Mouse (Mus musculus) spleen, adult 12 weeks (tissue): ENCODE data around the gene Mmp13.
"Not testable (repeated sequence)": the region's sequence is repeated elsewhere in the genome, so short reads cannot be mapped to it uniquely, and the experiment has no call there.

Source experiments
- DNase-seq: peaks from one replicate; pipeline ENCODE4 v3.0.0; 2022; ENCODE audit warnings: low spot score

Mmp13 gene

DNA sequence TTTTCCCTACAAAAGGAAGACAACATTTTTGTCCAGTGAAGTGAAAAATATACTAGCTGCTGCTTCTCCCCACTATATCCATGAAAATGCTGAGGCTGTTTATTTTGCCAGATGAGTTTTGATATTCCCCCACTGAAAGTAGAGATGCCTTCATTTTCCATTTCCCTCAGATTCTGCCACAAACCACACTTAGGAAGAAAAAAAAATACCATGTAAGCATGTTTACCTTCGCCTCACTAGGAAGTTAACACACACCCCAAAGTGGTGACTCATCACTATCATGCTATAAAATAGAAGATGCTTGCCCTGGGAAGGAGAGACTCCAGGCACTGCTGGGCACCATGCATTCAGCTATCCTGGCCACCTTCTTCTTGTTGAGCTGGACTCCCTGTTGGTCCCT is at the start of gene Mmp13:
Gene Mmp13 (plus strand): TSS at position 301 of the 400 bp plus-strand sequence.
- no peak for DNase-seq

DNA sequence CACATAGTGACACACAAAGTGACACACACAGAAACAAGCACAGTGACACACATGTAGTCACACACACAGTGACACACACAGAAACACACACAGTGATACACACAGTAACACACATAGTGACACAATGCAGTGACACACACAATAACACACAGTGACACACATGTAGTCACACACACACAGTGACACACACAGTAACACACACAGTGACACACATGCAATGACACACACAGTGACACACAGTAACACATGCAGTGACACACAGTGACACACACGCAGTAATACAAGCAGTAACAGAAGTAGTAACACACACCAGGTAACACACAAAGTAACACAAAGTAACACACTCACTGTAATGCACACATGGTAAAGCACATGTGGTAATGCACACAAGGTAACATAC is 33.7 kb upstream of the Mmp13 start:
- no peak for DNase-seq

- no peak for DNase-seq
Measured at GRCm38 (mm10) chr9:7239967-7240366, 32.3 kb upstream of the Mmp13 start.

DNA sequence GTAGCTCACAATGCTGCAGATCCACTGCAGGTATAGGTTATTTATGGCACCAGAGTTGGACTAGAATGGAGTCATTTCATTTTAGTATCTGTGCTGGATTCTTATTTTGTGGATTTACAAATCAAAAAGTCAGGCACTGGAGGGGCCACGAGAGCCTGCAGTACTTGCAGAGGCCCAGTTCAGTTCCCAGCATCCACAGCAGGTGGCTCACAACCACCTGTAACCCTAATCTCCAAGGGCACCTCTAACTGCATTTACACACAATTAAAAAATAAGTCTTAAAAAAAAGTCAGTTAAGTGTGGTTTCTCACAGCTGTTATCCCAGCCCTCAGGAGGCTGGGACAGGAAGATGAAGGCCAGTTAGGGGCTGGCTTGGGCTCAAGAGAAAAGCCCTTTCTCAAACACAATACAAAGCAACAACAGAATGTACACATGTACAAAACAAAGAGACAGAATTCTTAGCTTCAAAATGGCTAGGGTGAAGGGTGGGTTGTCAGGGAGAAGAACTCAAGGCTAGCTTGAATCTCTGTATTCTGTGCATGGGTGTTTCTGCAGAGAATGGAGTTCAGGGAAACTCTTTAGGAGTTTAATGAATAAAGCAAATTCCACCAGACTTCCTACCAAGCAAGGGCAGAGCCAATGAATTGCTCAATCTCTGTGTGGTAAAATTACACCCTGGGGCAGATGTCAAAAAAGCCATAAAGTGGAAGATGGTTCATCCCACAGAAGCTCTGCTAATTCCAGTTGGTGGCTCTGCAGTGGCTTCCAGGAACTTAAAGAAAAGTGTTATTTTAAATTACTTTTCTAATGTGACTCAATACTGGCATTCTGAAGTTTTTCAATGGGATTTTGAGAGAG is 19.3 kb upstream of the Mmp13 start:
- DNase-seq = no peak

GRCm38 (mm10) chr9:7261667-7262066 is 10.6 kb upstream of the Mmp13 start:
- DNase-seq = no peak

GRCm38 (mm10) chr9:7270071-7270470 is 2.2 kb upstream of the Mmp13 start:
- no peak for DNase-seq

GRCm38 (mm10) chr9:7282565-7283302 is 10.4 kb downstream of the Mmp13 start:
- DNase-seq = no peak

- not testable (repeated sequence) for DNase-seq
Measured at GRCm38 (mm10) chr9:7283303-7283684, 11.0 kb downstream of the Mmp13 start.

DNA sequence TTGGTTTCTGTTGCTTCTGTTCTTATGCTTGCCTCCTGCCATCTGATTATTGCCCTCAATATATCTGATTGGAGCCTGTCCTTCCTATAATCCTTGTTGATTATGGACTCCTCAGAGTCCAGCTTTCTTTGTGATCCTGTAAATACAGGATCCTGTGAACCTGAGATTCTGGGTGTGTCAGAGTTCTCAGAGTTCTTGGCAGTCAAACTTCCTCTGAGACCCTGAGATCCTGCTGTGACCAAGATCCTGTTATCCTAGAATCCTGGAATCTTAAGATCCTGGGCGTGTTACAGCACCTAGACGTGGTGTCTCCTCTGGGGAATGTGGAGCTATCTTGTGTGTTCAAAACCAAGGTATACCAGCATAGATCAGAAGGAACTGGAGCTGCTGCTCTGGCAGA is 17.2 kb downstream of the Mmp13 start:
- DNase-seq = no peak

DNA sequence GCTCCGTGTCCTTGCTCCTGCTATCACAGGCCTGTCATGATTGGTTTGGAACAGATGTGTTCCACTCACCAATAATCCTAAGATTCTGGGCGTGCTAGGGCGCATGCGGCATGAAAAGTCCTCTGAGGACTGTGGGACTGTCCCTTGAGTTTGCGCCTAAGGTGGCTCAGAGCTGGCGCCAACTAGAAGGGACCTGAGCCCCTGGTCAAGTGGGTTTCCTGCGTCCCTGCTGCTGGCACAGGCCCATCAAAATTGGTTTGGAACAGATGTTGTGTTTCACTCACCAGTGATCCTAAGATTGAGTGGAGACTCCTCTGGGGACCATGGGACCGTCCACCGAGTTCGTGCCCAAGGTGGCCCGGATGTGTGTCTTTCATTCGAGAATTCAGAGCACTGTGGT is 17.6 kb downstream of the Mmp13 start:
- DNase-seq = no peak

DNA sequence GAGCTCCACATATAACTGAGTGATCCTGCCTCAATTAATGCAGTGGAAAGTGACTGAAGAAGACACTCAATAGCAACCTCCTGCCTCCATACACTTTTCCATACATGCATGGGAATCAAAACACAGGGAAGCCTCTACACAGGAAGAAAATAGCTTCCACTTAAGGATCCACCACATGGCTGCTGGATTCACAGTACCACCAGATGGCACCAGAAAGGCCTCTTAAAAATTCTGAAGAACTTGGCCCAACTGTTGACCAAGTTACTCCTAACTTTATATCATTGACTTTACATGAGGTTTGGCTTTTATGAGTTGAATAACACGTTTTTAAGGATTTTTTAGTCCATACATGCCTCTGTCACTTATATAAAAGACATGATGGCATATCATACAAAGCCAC is 19.8 kb downstream of the Mmp13 start:
- DNase-seq = no peak

GRCm38 (mm10) chr9:7331847-7332246 is 59.5 kb downstream of the Mmp13 start:
- DNase-seq = no peak
